Mouse (Mus musculus) A20 (cell line): ENCODE results near the gene Capn8.

Source experiments
- DNase-seq: peaks from one replicate; pipeline ENCODE4 v3.0.0-alpha.2; 2011; ENCODE audit warnings: low read depth, low spot score

The Capn8 gene

DNA sequence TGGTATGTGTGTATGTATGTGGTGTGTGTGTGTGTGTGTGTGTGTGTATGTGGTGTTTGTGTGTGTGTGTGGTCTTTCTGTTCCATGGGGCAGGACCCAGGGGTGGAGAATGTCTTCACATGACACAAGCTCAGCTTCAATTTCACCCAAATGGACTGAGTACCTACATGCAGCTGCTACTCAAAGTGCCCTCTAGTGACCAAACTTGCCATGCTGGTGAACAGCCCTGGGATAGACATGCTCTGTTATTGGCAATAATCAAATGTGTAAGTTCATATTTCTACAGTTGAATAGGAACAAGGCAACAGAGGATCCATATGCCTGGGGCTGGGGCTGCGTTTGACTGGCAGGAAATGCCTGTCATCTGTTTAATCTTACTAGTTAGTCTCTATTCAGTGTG is 50.7 kb downstream of the Capn8 start:
- DNase-seq = peak; percentile 11

DNA sequence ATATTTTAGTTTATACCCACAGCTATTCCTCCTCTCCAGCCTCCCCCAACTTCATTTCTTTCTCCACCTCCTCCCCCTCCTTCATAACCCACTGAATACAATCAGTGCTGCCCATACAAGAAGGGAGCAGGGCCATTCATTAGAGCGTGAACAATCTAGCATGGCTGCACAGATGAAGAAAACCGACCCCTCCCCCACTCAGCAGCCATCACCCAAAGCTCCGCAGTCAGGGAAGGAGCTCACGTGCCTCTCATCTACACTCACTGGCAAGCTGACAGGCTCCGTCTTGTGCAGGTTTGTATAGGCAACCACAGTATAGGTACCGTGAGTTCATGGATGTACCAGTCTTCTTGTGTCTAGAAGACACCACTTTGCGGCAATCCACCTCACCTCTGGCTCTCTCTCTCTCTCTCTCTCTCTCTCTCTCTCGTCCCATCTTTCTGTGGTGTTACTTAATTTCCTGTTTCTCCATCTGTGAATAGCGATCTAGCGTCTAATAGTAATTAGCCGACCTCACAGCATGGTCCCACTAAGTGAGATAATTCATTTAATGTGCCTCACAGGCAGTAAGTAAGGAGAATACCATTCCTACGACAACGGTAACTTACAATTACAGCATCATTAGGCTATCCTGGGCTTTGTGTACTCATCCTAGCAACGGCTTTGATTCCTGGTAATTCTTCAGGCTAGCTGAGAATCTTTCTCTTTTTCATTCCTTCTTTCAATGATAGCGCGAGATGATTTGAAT is 53.6 kb downstream of the Capn8 start:
- no peak for DNase-seq

GRCm38 (mm10) chr1:182620470-182620869 is 55.7 kb downstream of the Capn8 start:
- DNase-seq = no peak

DNA sequence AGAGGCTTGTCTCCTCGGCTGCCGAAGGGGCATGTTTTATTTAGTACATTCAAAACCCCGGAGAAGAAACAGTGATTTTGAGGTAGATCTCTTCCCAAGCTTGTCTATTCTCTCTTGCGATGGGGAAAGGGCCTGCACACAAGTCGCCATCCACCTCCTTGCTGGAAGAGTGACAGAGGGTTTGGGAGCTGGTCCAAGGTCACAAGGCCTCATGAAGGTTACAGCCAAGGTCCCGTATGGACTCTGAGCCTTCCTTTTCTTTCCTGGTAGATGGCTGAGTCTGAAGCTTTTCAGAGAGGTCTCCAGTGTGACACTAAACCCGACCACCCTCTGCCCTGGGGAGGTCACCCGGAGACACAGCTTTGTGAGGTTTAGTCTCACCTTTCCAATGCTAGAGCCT is 56.4 kb downstream of the Capn8 start:
- DNase-seq = no peak

DNA sequence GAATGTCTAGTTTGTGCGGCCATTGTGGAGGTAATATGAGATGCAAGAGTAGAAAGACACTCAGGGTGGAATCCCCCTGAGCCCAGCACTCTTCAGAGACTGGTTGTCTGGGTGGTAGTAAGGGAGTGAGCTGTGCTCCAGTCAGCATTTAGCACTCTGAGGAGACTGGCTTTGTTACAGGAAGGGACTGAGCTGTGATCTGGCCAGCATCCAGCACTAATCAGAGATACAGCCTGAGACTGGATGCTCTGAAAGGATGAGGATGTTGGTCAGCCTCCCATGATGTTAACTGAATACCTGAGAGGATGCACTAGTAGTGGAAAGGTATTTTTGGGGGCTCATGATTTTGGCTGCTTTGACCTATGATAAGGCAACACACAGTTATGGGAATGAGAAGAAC is 61.4 kb downstream of the Capn8 start:
- DNase-seq = no peak

GRCm38 (mm10) chr1:182629228-182629627 is 64.4 kb downstream of the Capn8 start:
- DNase-seq = no peak

GRCm38 (mm10) chr1:182633712-182634294 is 69.0 kb downstream of the Capn8 start:
- no peak for DNase-seq

DNA sequence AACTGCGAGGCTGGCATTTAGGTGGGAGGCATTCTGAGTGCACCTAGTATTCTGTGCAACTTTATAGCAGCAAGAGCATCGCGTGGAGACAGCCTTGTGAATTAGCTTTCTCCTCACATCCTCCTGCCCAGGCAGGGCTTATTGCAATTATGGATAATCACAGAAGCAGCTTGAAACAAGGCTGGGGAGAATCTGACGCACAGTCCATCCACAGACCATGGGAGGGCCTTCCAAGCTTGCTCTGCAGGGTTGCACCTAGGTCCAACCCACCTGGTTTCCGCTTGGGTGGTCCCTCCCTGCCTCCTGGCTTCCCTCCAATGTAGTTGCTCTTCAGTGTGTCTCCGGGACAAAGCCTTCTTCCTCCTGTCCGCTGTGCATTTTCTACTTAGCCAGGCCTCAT is 74.2 kb downstream of the Capn8 start:
- DNase-seq = no peak

DNA sequence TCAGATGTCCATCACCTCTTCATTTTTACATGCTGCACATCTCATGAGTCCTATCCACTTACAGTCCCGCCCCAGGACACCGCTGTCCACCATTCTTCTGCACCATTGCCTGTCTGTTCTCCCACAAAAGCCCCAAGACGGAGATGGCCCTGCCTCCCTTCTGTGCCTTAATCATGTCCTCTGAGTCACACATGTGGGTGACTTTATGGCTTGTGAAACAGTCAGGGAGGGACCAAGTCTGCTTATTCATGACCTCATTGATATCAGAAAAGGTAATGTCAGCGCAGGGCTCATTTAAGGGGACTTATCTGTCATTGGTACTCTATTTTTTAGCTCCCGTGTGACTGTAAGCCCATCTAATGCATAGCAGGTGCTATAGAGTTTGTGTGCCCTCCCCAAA is 74.6 kb downstream of the Capn8 start:
- DNase-seq = no peak

- no peak for DNase-seq
These were observed 75.3 kb downstream of the Capn8 start for GRCm38 (mm10) chr1:182640094-182640493.

DNA sequence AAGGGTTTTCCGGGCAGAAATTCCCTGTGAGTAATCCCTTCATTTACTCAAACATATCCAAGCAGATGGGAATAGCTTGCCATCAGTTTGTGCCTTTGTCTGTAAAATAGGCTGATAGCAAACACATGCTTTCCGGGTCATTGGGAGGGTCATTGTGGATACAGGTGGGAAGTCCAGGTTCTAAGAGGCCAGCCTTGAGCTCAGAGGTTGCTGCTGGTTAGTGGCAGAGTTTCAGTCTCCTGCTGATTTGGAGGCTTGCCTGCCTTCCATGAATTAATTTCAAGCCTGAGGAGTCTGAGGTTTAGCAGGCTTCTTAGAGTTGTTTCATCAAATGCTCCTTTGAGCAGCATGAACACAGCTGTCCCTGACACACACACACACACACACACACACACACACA is 78.0 kb downstream of the Capn8 start:
- DNase-seq = no peak

GRCm38 (mm10) chr1:182644418-182644817 is 79.6 kb downstream of the Capn8 start:
- peak; percentile 62 for DNase-seq

- no peak for DNase-seq
These were observed 80.4 kb downstream of the Capn8 start for GRCm38 (mm10) chr1:182645211-182645668.

GRCm38 (mm10) chr1:182646796-182647195 is 82.0 kb downstream of the Capn8 start:
- DNase-seq = no peak

GRCm38 (mm10) chr1:182657760-182658159 is 93.0 kb downstream of the Capn8 start:
- peak; percentile 77 for DNase-seq

DNA sequence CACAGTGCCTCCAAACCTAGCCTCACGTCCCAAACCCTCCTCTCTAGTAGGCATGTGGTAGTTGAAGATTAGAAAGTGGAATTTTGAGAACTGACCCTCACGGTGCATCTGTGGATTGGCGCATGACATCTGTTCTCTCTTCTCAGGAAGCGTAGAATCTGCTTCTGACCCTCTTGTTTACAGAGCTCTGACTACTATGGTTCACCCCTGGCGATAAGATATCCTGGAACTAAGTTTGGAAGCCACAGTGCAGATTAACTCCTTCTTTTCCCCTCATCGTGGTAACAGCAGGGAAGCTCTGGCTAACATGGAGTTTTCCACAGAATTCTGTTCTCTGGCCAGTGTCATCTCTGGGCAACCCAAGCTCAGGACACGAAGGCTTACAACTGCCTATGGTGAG is 95.6 kb downstream of the Capn8 start:
- no peak for DNase-seq

GRCm38 (mm10) chr1:182663671-182664070 is 98.9 kb downstream of the Capn8 start:
- no peak for DNase-seq

DNA sequence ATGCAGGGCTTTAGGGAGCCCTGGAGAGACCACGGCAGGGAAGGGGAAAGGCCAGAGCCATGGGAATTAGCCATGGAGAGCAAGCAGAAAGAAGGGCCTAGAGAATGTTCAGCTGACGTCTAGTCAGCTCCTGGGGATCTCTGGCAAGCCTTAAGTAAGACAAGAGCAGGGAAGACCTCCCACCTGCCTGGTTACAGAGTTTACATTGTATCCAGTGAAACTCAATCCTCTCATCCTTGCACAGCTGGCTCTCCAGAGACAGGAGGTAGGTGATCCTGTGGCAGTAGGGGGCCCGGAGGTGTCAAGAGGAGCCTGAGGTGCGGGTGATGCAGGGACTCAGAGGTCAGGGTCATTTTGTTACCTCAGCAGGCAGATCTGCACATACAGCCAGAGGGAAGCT is 100.0 kb downstream of the Capn8 start:
- no peak for DNase-seq

DNA sequence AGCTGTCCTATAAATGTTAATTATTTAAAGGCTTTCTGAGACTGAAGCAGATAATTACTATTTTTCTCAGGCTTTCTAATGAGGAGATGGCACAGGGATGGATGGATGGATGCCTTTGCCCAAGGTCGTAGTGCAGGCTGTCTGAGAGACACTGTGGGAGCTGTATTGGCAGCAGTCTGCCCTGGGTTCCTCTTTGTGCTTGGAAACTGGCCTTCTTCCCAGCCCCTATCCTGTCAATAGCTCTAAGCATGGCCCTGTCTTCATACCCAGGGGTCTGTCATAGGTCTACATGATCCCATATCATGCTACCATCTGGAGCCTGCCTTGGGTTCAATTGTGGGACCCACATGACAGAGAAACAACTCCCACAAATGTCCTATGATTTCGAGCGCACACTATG is 102.5 kb downstream of the Capn8 start:
- no peak for DNase-seq

- DNase-seq = no peak
These were observed 104.9 kb downstream of the Capn8 start for GRCm38 (mm10) chr1:182669741-182670140.

- peak; percentile 74 for DNase-seq
These were observed 105.9 kb downstream of the Capn8 start for GRCm38 (mm10) chr1:182670563-182671342.

DNA sequence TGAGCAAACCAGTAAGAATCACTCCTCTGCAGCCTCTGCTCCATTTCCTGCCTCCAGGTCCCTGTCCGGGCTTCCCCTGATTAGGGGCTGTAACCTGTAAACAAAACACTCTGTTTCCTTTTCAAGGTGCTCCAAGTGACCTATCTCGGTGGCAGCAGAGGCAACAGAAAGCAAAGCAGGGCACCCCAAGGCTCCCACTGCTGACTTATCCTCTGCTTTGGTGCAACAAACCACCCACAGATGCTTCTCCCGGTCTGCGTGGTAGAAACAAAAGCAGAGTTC is 106.5 kb downstream of the Capn8 start:
- DNase-seq = peak; percentile 78

DNA sequence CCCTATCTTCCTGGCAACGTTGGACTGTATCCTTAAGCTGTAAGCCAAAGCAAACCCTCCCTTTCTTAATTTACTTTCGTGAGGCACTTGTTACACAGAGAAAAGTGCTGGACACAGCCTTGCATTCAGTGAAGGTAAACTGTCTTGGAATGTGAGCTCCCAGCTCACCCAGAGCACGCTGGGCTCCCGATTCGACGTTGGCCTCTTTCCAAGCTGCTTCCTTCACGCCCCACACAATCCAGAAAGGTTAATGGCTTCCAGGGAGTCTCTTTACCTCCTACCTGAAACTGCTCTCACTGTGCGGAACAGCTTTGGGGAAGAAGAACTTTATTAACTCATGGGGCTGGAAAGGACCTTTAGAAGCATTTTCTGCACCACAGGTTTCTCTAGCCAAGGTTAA is 110.5 kb downstream of the Capn8 start:
- DNase-seq = no peak
